Mouse (Mus musculus): Measurements from ENCODE around the gene Gm42742.

The Gm42742 gene

DNA sequence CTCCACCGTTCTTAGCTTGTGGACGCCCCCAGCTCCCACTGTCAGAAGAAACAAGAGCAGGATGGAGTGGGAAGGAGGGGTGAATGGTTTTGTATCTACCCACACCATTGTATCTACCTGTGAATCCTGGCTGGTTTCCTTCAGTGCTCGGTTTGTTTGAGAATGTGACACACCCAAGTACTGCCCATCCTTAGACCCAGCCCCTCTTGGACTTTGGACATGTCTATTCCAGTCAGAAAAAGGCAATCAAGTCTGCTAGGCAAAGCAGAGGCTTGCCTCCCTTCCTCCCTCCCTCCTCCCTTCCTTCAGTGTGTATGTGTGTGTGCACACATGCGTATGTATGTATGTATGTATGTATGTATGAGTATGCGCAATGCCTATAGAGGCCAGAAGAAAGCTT lies 17.3 kb downstream of the Gm42742 start:
- WGBS = 79% methylated on average over 5 of the region's 5 CpGs

- 83% methylated on average over 10 of the region's 10 CpGs for WGBS
Observed at GRCm38 (mm10) chr7:126999568-126999967, 21.3 kb downstream of the Gm42742 start.

- WGBS = 87% methylated on average over 4 of the region's 4 CpGs
Observed at GRCm38 (mm10) chr7:126996449-126996848, 24.4 kb downstream of the Gm42742 start.

DNA sequence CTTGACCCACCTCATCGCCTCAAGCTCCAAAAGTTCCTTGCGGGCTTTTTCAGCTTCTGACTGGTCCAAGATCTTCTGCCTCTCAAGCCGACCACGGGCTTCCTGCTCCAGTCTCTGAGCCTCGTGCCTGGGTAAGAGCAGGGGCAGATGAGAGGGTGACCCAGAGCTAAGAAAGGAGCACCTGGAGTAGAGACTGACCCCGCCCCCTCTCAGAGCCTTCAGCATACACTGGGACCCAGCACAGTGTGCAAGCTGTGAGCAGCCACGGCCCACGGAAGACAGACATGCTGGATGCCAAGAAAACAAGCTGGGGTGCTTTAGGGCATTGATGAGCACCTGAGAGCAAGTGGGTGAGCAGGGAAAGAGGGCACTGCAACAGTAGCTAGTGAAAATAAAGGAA lies 32.1 kb downstream of the Gm42742 start:
- 88% methylated on average over 8 of the region's 8 CpGs for WGBS

DNA sequence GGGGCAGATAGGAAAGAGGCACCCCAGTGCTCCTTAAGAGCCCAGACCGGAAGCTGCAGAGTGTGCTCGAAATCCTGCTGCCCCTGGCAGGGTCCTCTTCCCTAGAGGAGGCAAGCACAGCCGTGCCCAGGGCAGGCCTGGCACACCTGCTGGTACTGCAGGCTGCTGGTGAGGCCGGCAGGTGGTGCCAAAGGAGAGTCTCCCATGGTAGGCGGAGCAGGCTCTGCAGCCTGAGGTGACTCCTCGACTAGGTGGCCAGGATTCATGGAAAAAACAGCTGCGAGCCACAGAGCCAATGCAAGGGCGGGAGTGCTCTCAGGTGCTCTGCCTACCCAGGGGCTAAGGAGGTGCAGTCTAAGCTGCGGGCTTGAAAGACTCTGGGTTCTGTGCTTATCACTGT lies 34.6 kb downstream of the Gm42742 start:
- WGBS = 41% methylated on average over 9 of the region's 9 CpGs

- WGBS = 36% methylated on average over 10 of the region's 10 CpGs
Observed at GRCm38 (mm10) chr7:126984667-126985444, 36.0 kb downstream of the Gm42742 start.

- WGBS = 60% methylated on average over 7 of the region's 7 CpGs
Observed at GRCm38 (mm10) chr7:126983113-126983512, 37.8 kb downstream of the Gm42742 start.

- WGBS = 89% methylated on average over 4 of the region's 4 CpGs
Observed at GRCm38 (mm10) chr7:126982054-126982453, 38.8 kb downstream of the Gm42742 start.

- 56% methylated on average over 2 of the region's 2 CpGs for WGBS
Observed at GRCm38 (mm10) chr7:126981601-126982000, 39.3 kb downstream of the Gm42742 start.

- 87% methylated on average over 6 of the region's 6 CpGs for WGBS
Observed at GRCm38 (mm10) chr7:126978841-126979240, 42.1 kb downstream of the Gm42742 start.

GRCm38 (mm10) chr7:126976878-126977459 lies 43.9 kb downstream of the Gm42742 start:
- 23% methylated on average over 14 of the region's 14 CpGs for WGBS

- under 1% methylated on average over 55 of the region's 55 CpGs for WGBS
Observed at GRCm38 (mm10) chr7:126975950-126976866, 44.7 kb downstream of the Gm42742 start, which contains the start of gene Cdiptos. Cdiptos (minus strand) TSS chr7:126976098.

DNA sequence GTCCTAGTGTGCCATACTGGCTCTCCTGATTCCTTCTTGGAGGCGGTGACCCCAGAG lies 45.2 kb downstream of the Gm42742 start, which contains the start of gene Cdipt:
Gene Cdipt (plus strand): TSS at position 22 of the 57 bp plus-strand sequence.
- WGBS = 4% methylated on average over 1 of the region's 1 CpGs

DNA sequence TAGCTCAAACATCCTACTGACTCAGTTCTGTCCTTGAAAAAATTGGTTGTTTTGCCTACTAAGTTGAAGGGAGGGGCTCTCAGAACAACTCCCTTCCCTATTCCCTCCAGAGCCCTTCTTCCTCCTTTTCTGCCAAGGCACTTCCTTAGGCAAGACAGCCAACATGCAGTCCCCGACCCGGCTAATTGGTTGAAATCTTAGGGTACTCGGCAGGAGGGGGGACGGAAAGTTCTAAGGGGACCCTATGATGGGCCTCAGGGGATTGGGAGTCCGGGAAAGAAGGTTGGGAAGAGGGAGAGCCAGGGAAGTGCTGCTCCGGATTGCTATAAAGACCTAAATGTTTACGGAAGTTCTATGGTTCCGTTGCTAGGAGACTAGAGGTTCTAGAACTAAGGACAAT lies 45.4 kb downstream of the Gm42742 start:
- WGBS = 5% methylated on average over 8 of the region's 8 CpGs

GRCm38 (mm10) chr7:126967361-126967760 lies 53.5 kb downstream of the Gm42742 start:
- 73% methylated on average over 6 of the region's 6 CpGs for WGBS

GRCm38 (mm10) chr7:126965568-126965967 lies 55.3 kb downstream of the Gm42742 start:
- WGBS = 40% methylated on average over 3 of the region's 3 CpGs

Measured in cerebral cortex, adult 2 months (tissue).